Mouse (Mus musculus): ENCODE measurements around the gene Lrrc52. TPM values are rescaled to one million over a fixed set of nuclear protein-coding genes. Genes with fewer than 3 reads are reported as not detected.

Gene Lrrc52
- polyA plus RNA-seq (2015; fragmentation: Nextera tagmentation; extraction: Ambion mirVana) = not detected in 2 replicates

- DNase-seq (ENCODE audit: low spot score) = no peak
These were observed at the start of gene Lrrc52 for GRCm38 (mm10) chr1:167466765-167467426. Lrrc52 (minus strand) TSS chr1:167466780.

DNA sequence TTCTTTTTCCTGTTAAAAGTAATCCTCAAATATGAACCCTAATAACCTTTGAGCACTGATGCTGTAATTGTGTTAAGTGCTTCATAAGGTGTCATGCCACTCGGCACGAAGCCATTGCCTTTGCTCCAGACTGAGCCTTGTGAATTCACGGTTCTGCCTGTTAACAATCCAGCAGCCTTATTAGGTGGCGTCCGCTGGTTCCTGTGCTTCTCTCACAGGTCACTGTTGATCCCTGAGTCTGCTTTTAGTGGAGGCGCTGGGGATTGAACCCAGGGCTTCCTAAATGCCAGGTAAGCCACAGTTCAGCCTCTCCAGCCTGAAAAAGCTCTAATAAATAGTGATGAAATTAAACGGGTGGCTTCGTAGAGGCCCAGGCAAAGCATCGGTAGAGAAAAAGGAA, 45.0 kb upstream of the Lrrc52 start:
- WGBS = 86% methylated on average over 9 of the region's 9 CpGs
- H3K4me2 ChIP-seq (ENCODE audit: low read length) = no peak overlapping the region
- ATAC-seq (replicated peaks; ENCODE audit: low FRiP score, low read depth) = no peak
- H3K27me3 ChIP-seq (ENCODE audit: insufficient read depth, low read length) = no peaks in the 10 kb centered on the region
- H3K4me3 ChIP-seq (replicated peaks; ENCODE audit: low read depth, low read length) = no peak overlapping the region
- no peaks in the 10 kb centered on the region for H3K4me1 ChIP-seq (replicated peaks; ENCODE audit: insufficient read depth, low read length)
- DNase-seq (ENCODE audit: low spot score) = no peak
- H3K9me3 ChIP-seq (replicated peaks; ENCODE audit: low read length) = no peaks in the 10 kb centered on the region
- H3K36me3 ChIP-seq (ENCODE audit: insufficient read depth, low read length) = no peaks in the 10 kb centered on the region
- no peak for TF ChIP-seq CTCF (IDR thresholded peaks at IDR 0.05; ENCODE audit: low read depth)
- no peak overlapping the region for H3K9ac ChIP-seq (ENCODE audit: low read depth, low read length)
- H3K27ac ChIP-seq = no peak overlapping the region

More at GRCm38 (mm10) chr1:167466765-167467426, at the start of gene Lrrc52:
- no peak for ATAC-seq (replicated peaks; ENCODE audit: low FRiP score, low read depth)
- Histone ChIP-seq H3K36me3 (ENCODE audit: insufficient read depth, low read length) (no peaks in the 10 kb centered on the region), H3K4me2 (ENCODE audit: low read length) (no peak within 1 kb of the TSS), H3K9me3 (replicated peaks; ENCODE audit: low read length) (no peaks in the 10 kb centered on the region), H3K9ac (ENCODE audit: low read depth, low read length) (no peak within 1 kb of the TSS), H3K27ac (no peak within 1 kb of the TSS), H3K27me3 (ENCODE audit: insufficient read depth, low read length) (no peaks in the 10 kb centered on the region), H3K4me1 (replicated peaks; ENCODE audit: insufficient read depth, low read length) (no peaks in the 10 kb centered on the region), H3K4me3 (replicated peaks; ENCODE audit: low read depth, low read length) (no peak within 1 kb of the TSS)
- no peak for TF ChIP-seq CTCF (IDR thresholded peaks at IDR 0.05; ENCODE audit: low read depth)
- 27% methylated on average over 9 of the region's 9 CpGs for whole genome bisulfite sequencing

GRCm38 (mm10) chr1:167506048-167506447, 39.5 kb upstream of the Lrrc52 start:
- no peak for ATAC-seq (replicated peaks; ENCODE audit: low FRiP score, low read depth)
- Histone ChIP-seq H3K4me3 (replicated peaks; ENCODE audit: low read depth, low read length) (no peak overlapping the region), H3K4me2 (ENCODE audit: low read length) (no peak overlapping the region), H3K4me1 (replicated peaks; ENCODE audit: insufficient read depth, low read length) (no peaks in the 10 kb centered on the region), H3K9me3 (replicated peaks; ENCODE audit: low read length) (no peaks in the 10 kb centered on the region), H3K27me3 (ENCODE audit: insufficient read depth, low read length) (no peaks in the 10 kb centered on the region), H3K9ac (ENCODE audit: low read depth, low read length) (no peak overlapping the region), H3K27ac (no peak overlapping the region), H3K36me3 (ENCODE audit: insufficient read depth, low read length) (no peaks in the 10 kb centered on the region)
- no peak for DNase-seq (ENCODE audit: low spot score)
- TF ChIP-seq CTCF (IDR thresholded peaks at IDR 0.05; ENCODE audit: low read depth) = no peak
- WGBS = 34% methylated on average over 7 of the region's 7 CpGs

GRCm38 (mm10) chr1:167505427-167505826, 38.8 kb upstream of the Lrrc52 start:
- ATAC-seq (replicated peaks; ENCODE audit: low FRiP score, low read depth) (no peak), DNase-seq (ENCODE audit: low spot score) (no peak)
- no peak overlapping the region for H3K27ac ChIP-seq
- WGBS = 86% methylated on average over 1 of the region's 1 CpGs
- H3K4me2 ChIP-seq (ENCODE audit: low read length) = no peak overlapping the region
- no peaks in the 10 kb centered on the region for H3K36me3 ChIP-seq (ENCODE audit: insufficient read depth, low read length)
- H3K9ac ChIP-seq (ENCODE audit: low read depth, low read length) = no peak overlapping the region
- no peak for TF ChIP-seq CTCF (IDR thresholded peaks at IDR 0.05; ENCODE audit: low read depth)
- no peaks in the 10 kb centered on the region for H3K4me1 ChIP-seq (replicated peaks; ENCODE audit: insufficient read depth, low read length)
- H3K9me3 ChIP-seq (replicated peaks; ENCODE audit: low read length) = no peaks in the 10 kb centered on the region
- no peaks in the 10 kb centered on the region for H3K27me3 ChIP-seq (ENCODE audit: insufficient read depth, low read length)
- H3K4me3 ChIP-seq (replicated peaks; ENCODE audit: low read depth, low read length) = no peak overlapping the region

GRCm38 (mm10) chr1:167499097-167499850, 32.7 kb upstream of the Lrrc52 start:
- Histone ChIP-seq H3K36me3 (ENCODE audit: insufficient read depth, low read length) (no peaks in the 10 kb centered on the region), H3K4me3 (replicated peaks; ENCODE audit: low read depth, low read length) (no peak overlapping the region), H3K4me1 (replicated peaks; ENCODE audit: insufficient read depth, low read length) (0 out of 2 replicates have a peak, but pooled peaks cover 3% of the 10 kb centered on the region), H3K4me2 (ENCODE audit: low read length) (no peak overlapping the region), H3K27me3 (ENCODE audit: insufficient read depth, low read length) (no peaks in the 10 kb centered on the region), H3K27ac (no peak overlapping the region), H3K9me3 (replicated peaks; ENCODE audit: low read length) (no peaks in the 10 kb centered on the region), H3K9ac (ENCODE audit: low read depth, low read length) (no peak overlapping the region)
- ATAC-seq (replicated peaks; ENCODE audit: low FRiP score, low read depth) (no peak), DNase-seq (ENCODE audit: low spot score) (peak; percentile 8)
- TF ChIP-seq CTCF (IDR thresholded peaks at IDR 0.05; ENCODE audit: low read depth) = no peak
- 35% methylated on average over 12 of the region's 12 CpGs for WGBS

DNA sequence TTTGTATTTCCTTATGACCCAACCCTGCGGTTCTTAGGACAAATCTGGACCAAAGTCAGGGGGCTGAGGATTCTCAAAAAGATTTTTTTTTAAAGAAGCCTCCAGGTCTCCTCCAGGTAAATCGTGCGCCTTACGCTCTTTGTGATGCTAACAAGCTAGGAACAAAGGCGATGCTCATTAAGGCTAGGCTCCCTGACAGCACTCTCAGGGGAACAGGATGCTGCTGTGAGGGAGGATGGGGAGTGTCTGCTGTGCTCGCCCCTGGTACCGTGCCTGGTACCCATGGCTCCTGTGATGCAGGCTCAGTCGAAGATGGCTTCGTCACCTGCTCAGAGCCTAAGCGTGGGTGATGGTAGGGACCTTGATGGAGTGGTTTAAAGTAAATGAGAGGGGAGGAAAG, 31.4 kb upstream of the Lrrc52 start:
- ATAC-seq (replicated peaks; ENCODE audit: low FRiP score, low read depth) (no peak), DNase-seq (ENCODE audit: low spot score) (no peak)

More for the DNA sequence above, 31.4 kb upstream of the Lrrc52 start:
- H3K4me2 ChIP-seq (ENCODE audit: low read length) = no peak overlapping the region
- H3K27ac ChIP-seq = no peak overlapping the region
- no peaks in the 10 kb centered on the region for H3K36me3 ChIP-seq (ENCODE audit: insufficient read depth, low read length)
- H3K27me3 ChIP-seq (ENCODE audit: insufficient read depth, low read length) = no peaks in the 10 kb centered on the region
- TF ChIP-seq CTCF (IDR thresholded peaks at IDR 0.05; ENCODE audit: low read depth) = no peak
- H3K9ac ChIP-seq (ENCODE audit: low read depth, low read length) = no peak overlapping the region
- H3K4me3 ChIP-seq (replicated peaks; ENCODE audit: low read depth, low read length) = no peak overlapping the region
- 0 out of 2 replicates have a peak, but pooled peaks cover 3% of the 10 kb centered on the region for H3K4me1 ChIP-seq (replicated peaks; ENCODE audit: insufficient read depth, low read length)
- 37% methylated on average over 10 of the region's 10 CpGs for WGBS
- H3K9me3 ChIP-seq (replicated peaks; ENCODE audit: low read length) = no peaks in the 10 kb centered on the region

Measured in kidney, postnatal 0 days (tissue).